Mouse (Mus musculus): ENCODE data around the gene Psma5. TPM values are rescaled to one million over a fixed set of nuclear protein-coding genes. Genes with fewer than 3 reads are reported as not detected.
A peak's percentile ranks its signal among the peaks of the same experiment; 100 is the strongest.
"Not testable (repeated sequence)": the region's sequence is repeated elsewhere in the genome, so short reads cannot be mapped to it uniquely, and the experiment has no call there.

Gene Psma5
- polyA plus RNA-seq, 1 experiment from 2014 or later: 303 TPM

- Histone ChIP-seq H3K36me3 (ENCODE audit: control insufficient read depth, insufficient read depth, low read length) (no peaks in the 10 kb centered on the region), H3K9me3 (ENCODE audit: control insufficient read depth, low read length) (no peaks in the 10 kb centered on the region), H3K4me1 (ENCODE audit: control insufficient read depth, insufficient read depth, low read length) (no peaks in the 10 kb centered on the region), H3K9ac (ENCODE audit: low read depth, low read length) (no peak overlapping the region), H3K4me2 (ENCODE audit: low read depth, low read length) (no peak overlapping the region), H3K27me3 (replicated peaks; ENCODE audit: control insufficient read depth, insufficient read depth, low read length) (peaks cover 22% of the 10 kb centered on the region), H3K4me3 (ENCODE audit: low read depth, low read length) (no peak overlapping the region), H3K27ac (replicated peaks; ENCODE audit: low read depth, low read length) (no peak overlapping the region)
- ATAC-seq (ENCODE audit: low read depth): no peak
- WGBS: 87% methylated on average over 3 of the region's 3 CpGs
- DNase-seq (ENCODE audit: low spot score): no peak
These were observed 36.1 kb upstream of the Psma5 start for GRCm38 (mm10) chr3:108220661-108221060.

DNA sequence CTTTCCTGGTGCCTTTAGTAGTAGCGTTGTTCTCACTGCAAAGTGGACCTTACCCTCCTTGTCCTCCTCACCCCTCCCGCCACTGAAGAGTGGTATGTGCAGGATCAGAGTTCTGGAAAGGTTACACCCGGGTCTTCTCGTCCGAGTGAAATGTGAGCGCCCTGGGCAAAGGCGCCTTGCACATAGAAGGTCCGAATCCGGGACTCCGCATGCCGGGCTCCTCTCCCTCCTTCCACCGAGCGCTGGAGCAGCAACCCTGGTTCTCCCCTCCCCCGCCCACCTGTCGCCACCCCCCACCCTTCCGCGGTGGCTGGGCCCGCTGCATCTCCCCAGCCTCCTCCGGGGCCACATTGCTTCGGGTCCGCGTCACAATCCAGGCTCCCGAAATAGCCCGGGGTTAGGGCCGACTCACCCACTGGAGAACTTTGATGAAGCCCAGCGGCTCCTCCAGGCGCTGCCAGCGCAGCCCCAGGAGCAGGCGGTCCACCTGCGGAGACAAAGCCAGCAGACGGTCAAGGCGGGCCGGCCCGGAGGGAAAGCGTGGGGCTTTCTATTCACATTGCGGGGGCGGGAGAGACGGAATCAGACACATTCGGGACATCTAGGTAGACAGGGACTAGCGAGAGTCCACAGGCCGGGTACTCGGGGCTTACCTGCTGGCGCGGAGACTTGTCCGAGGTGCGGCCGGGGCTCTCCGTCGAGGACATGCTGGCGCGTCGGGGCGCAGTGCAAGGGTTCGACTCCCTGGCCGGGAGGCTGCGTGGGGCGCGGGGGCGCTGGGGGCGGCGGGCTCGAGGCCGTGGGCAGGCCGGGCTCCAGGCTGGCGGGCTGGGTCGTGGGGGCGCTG is 30.8 kb upstream of the Psma5 start:
- H3K4me1 ChIP-seq (ENCODE audit: control insufficient read depth, insufficient read depth, low read length): peaks cover 9% of the 10 kb centered on the region; the same call in 1 of the 2 replicates
- H3K27me3 ChIP-seq (replicated peaks; ENCODE audit: control insufficient read depth, insufficient read depth, low read length): peaks cover 48% of the 10 kb centered on the region
- H3K36me3 ChIP-seq (ENCODE audit: control insufficient read depth, insufficient read depth, low read length): no peaks in the 10 kb centered on the region
- peak overlapping the region; percentile 60 for H3K9ac ChIP-seq (ENCODE audit: low read depth, low read length)
- peak; percentile 68; the same call in 1 of the 2 replicates for ATAC-seq (ENCODE audit: low read depth)
- no peaks in the 10 kb centered on the region for H3K9me3 ChIP-seq (ENCODE audit: control insufficient read depth, low read length)
- WGBS: 4% methylated on average over 35 of the region's 67 CpGs
- H3K4me2 ChIP-seq (ENCODE audit: low read depth, low read length): peak overlapping the region; percentile 88
- no peak for DNase-seq (ENCODE audit: low spot score)
- peak overlapping the region; percentile 51 for H3K4me3 ChIP-seq (ENCODE audit: low read depth, low read length)
- H3K27ac ChIP-seq (replicated peaks; ENCODE audit: low read depth, low read length): no peak overlapping the region

DNA sequence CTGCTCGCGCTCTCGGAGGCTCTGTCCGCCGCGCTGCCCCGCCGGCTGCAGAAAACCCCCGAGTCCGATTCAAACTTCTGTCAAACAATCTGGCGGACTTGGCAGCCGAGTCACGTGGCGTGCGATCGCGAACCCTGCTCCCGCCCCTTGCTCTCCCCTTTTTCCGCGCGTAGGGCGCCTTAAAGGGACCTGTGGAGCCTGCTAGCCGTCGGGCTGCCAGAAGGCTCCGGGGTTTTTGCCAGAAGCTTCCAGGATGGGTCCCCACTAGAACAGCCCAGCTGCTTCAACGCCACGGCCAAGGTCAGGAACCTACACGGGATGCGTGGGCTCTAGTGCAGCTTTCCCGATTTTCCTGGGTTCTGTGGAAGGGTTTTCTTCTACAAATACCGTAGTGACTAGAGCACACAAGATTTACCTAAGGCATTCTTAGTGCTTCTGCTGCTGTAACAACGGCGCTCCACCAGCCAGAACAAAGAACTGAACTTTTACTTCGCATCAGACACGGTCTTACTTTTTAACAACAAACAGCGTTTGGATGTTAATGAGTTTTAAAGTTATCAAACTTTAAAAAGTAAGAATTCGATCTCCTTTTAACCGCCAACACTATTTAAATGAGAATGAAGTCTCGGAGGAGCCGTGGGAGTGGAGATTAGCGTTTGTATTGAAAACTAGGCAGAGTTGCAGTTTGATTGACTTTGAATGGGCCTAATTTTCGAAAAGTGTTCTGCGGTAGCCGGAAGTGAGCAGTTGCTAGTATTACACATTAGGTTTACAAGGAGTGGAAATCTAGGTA is 30.0 kb upstream of the Psma5 start, which contains the start of gene Sypl2:
TSS of gene Sypl2 (minus strand) at position 91 of the 793 bp plus-strand sequence.
- peak; percentile 75 for DNase-seq (ENCODE audit: low spot score)
- 8% methylated on average over 21 of the region's 44 CpGs for WGBS
- Histone ChIP-seq H3K27me3 (replicated peaks; ENCODE audit: control insufficient read depth, insufficient read depth, low read length) (peaks cover 48% of the 10 kb centered on the region), H3K9me3 (ENCODE audit: control insufficient read depth, low read length) (no peaks in the 10 kb centered on the region), H3K9ac (ENCODE audit: low read depth, low read length) (peak within 1 kb of the TSS; percentile 60), H3K36me3 (ENCODE audit: control insufficient read depth, insufficient read depth, low read length) (no peaks in the 10 kb centered on the region), H3K4me2 (ENCODE audit: low read depth, low read length) (peak within 1 kb of the TSS; percentile 88), H3K4me3 (ENCODE audit: low read depth, low read length) (peak within 1 kb of the TSS; percentile 51), H3K27ac (replicated peaks; ENCODE audit: low read depth, low read length) (no peak within 1 kb of the TSS; the same call in 1 of the 2 replicates), H3K4me1 (ENCODE audit: control insufficient read depth, insufficient read depth, low read length) (peaks cover 9% of the 10 kb centered on the region; the same call in 1 of the 2 replicates)
- ATAC-seq (ENCODE audit: low read depth): peak; percentile 53

DNA sequence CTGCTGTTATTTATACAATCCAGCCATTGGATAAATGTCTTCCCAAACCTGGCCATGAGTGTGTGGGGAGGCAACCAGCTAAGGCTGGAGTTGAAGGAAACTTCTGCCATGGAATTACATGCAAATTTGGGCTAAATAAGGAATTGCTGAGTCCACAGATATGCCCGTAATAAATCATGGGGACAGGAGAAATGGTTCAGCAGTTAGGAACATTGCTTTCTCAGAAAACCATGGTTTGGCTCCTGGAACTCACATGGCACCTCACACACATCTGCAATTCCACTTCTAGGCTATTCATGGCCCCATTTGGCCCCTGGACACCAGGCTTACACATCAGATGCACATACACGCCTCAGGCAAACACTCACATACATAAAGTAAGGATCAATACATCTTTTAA is 29.2 kb upstream of the Psma5 start:
- no peak for ATAC-seq (ENCODE audit: low read depth)
- Histone ChIP-seq H3K4me1 (ENCODE audit: control insufficient read depth, insufficient read depth, low read length) (peaks cover 9% of the 10 kb centered on the region; the same call in 1 of the 2 replicates), H3K27me3 (replicated peaks; ENCODE audit: control insufficient read depth, insufficient read depth, low read length) (peaks cover 48% of the 10 kb centered on the region), H3K9ac (ENCODE audit: low read depth, low read length) (no peak overlapping the region), H3K9me3 (ENCODE audit: control insufficient read depth, low read length) (no peaks in the 10 kb centered on the region), H3K4me2 (ENCODE audit: low read depth, low read length) (peak overlapping the region; percentile 88; the same call in 1 of the 2 replicates), H3K27ac (replicated peaks; ENCODE audit: low read depth, low read length) (no peak overlapping the region), H3K36me3 (ENCODE audit: control insufficient read depth, insufficient read depth, low read length) (no peaks in the 10 kb centered on the region), H3K4me3 (ENCODE audit: low read depth, low read length) (no peak overlapping the region)
- WGBS: 71% methylated on average over 2 of the region's 2 CpGs
- no peak for DNase-seq (ENCODE audit: low spot score)

DNA sequence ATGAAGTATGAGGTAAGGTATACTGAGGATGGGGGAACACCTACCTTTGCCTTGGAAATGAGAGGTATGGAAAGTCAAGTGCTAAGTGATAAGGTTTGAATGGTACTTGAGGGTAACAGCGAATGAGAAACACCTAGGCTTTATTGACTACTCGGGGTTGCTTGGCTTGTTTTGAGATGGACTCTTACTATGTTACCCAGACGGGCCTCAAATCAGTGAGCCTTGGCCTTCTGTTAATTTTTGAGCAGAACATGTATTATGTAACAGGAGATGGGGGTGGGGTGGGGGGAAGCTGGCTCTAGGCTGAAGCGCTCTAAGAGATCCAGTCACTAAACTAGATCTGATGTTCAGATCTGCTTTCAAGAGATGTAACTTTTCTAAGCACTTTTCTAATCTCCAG is 25.1 kb upstream of the Psma5 start:
- H3K27me3 ChIP-seq (replicated peaks; ENCODE audit: control insufficient read depth, insufficient read depth, low read length): peaks cover 16% of the 10 kb centered on the region
- WGBS: 75% methylated on average over 4 of the region's 4 CpGs

GRCm38 (mm10) chr3:108237474-108238102 is 19.1 kb upstream of the Psma5 start:
- not testable (repeated sequence) for ATAC-seq (ENCODE audit: low read depth)

More for the DNA sequence above, 25.1 kb upstream of the Psma5 start:
- Histone ChIP-seq H3K9ac (ENCODE audit: low read depth, low read length) (no peak overlapping the region), H3K4me1 (ENCODE audit: control insufficient read depth, insufficient read depth, low read length) (0 out of 2 replicates have a peak, but pooled peaks cover under 1% of the 10 kb centered on the region), H3K27ac (replicated peaks; ENCODE audit: low read depth, low read length) (no peak overlapping the region), H3K4me2 (ENCODE audit: low read depth, low read length) (no peak overlapping the region), H3K36me3 (ENCODE audit: control insufficient read depth, insufficient read depth, low read length) (no peaks in the 10 kb centered on the region), H3K9me3 (ENCODE audit: control insufficient read depth, low read length) (no peaks in the 10 kb centered on the region), H3K4me3 (ENCODE audit: low read depth, low read length) (no peak overlapping the region)
- DNase-seq (ENCODE audit: low spot score): no peak
- ATAC-seq (ENCODE audit: low read depth): no peak

GRCm38 (mm10) chr3:108241243-108241839 is 15.4 kb upstream of the Psma5 start:
- no peaks in the 10 kb centered on the region for H3K36me3 ChIP-seq (ENCODE audit: control insufficient read depth, insufficient read depth, low read length)
- H3K4me2 ChIP-seq (ENCODE audit: low read depth, low read length): no peak overlapping the region
- no peak overlapping the region for H3K27ac ChIP-seq (replicated peaks; ENCODE audit: low read depth, low read length)
- no peaks in the 10 kb centered on the region for H3K9me3 ChIP-seq (ENCODE audit: control insufficient read depth, low read length)
- H3K9ac ChIP-seq (ENCODE audit: low read depth, low read length): no peak overlapping the region
- no peak for ATAC-seq (ENCODE audit: low read depth)
- no peaks in the 10 kb centered on the region for H3K27me3 ChIP-seq (replicated peaks; ENCODE audit: control insufficient read depth, insufficient read depth, low read length)
- H3K4me1 ChIP-seq (ENCODE audit: control insufficient read depth, insufficient read depth, low read length): no peaks in the 10 kb centered on the region
- no peak overlapping the region for H3K4me3 ChIP-seq (ENCODE audit: low read depth, low read length)
- no peak for DNase-seq (ENCODE audit: low spot score)
- WGBS: 92% methylated on average over 3 of the region's 3 CpGs

More at GRCm38 (mm10) chr3:108237474-108238102, 19.1 kb upstream of the Psma5 start:
- 91% methylated on average over 4 of the region's 4 CpGs for WGBS
- not testable (repeated sequence) for H3K27ac ChIP-seq (replicated peaks; ENCODE audit: low read depth, low read length); DNase-seq (ENCODE audit: low spot score); H3K36me3 ChIP-seq (ENCODE audit: control insufficient read depth, insufficient read depth, low read length); H3K4me1 ChIP-seq (ENCODE audit: control insufficient read depth, insufficient read depth, low read length); H3K9me3 ChIP-seq (ENCODE audit: control insufficient read depth, low read length); H3K27me3 ChIP-seq (replicated peaks; ENCODE audit: control insufficient read depth, insufficient read depth, low read length); H3K4me2 ChIP-seq (ENCODE audit: low read depth, low read length); H3K9ac ChIP-seq (ENCODE audit: low read depth, low read length); H3K4me3 ChIP-seq (ENCODE audit: low read depth, low read length)

- WGBS: 88% methylated on average over 2 of the region's 2 CpGs
- no peaks in the 10 kb centered on the region for H3K36me3 ChIP-seq (ENCODE audit: control insufficient read depth, insufficient read depth, low read length)
- no peak overlapping the region for H3K9ac ChIP-seq (ENCODE audit: low read depth, low read length)
These were observed 9.9 kb upstream of the Psma5 start for GRCm38 (mm10) chr3:108246857-108247256.

More at GRCm38 (mm10) chr3:108246857-108247256, 9.9 kb upstream of the Psma5 start:
- H3K4me3 ChIP-seq (ENCODE audit: low read depth, low read length): no peak overlapping the region
- ATAC-seq (ENCODE audit: low read depth): no peak
- no peak overlapping the region for H3K27ac ChIP-seq (replicated peaks; ENCODE audit: low read depth, low read length)
- no peaks in the 10 kb centered on the region for H3K27me3 ChIP-seq (replicated peaks; ENCODE audit: control insufficient read depth, insufficient read depth, low read length)
- H3K4me2 ChIP-seq (ENCODE audit: low read depth, low read length): no peak overlapping the region
- H3K4me1 ChIP-seq (ENCODE audit: control insufficient read depth, insufficient read depth, low read length): no peaks in the 10 kb centered on the region
- DNase-seq (ENCODE audit: low spot score): no peak
- no peaks in the 10 kb centered on the region for H3K9me3 ChIP-seq (ENCODE audit: control insufficient read depth, low read length)

Data from embryonic facial prominence, embryonic 14.5 days (tissue).